Mouse (Mus musculus) cerebellum, adult 11-12 months (tissue): Measurements from ENCODE around the gene Fam222b.
A peak's percentile ranks its signal among the peaks of the same experiment; 100 is the strongest.
"Not testable (repeated sequence)": the region's sequence is repeated elsewhere in the genome, so short reads cannot be mapped to it uniquely, and the experiment has no call there.

Experiments used
- DNase-seq: peaks from one replicate; pipeline ENCODE4 v3.0.0; 2022

Fam222b gene

DNA sequence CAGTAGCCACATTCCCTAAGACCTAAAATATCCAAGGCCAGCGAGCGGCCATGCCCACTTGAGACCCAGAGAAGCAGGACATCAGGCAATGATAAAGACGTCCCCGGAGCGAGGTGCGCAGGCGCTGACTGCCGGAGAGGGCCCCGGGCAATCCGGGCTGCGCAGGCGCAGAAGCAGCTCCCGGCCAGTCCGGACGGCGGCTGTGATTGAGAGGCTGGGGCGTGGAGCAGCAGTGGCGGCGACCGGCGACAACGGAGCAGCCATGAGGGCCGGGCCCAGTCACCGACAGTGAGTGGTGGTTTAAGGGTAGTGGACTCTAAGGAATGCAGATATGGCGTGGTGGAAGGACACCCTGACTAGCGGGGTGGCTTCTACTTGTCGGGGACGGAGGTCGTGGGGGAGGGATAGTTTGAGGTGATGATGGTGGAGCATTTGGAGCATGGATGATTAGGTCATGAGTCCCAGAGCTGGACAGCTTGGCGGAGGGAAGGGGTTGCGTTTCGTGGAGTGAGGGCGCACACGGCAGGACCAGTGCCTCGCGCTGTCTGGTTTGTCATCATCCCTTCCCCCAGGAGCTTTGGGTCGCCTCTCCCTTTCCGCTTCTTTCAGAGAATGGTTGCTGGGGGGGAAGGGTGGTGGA is at the start of gene Fam222b:
Gene Fam222b (plus strand): TSS at position 157 of the 640 bp plus-strand sequence.
- DNase-seq = peak; percentile 94

DNA sequence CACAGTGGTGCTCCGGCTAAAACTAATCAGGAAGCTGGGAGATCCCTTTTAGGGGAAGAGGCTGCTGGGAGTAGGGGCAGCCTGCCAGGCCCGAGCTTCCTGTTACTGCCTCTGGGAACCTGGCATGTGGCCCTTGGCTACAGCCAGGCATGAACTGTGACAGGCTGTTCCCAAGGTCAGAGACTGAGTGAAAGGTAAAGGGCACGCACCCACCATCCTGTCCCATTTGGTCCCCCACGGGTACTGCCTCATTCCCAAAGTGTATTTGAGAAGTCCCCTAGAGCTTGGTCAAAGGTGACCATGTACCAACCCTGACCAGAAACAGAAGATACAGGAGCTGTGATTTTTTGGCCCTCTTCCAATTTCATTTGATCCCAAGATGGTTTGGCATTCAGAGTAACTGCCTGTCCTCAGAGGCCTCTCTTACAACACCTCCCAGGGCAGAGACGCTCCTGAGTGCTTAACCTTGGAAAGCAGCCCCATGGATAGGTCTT is 49.7 kb upstream of the Fam222b start:
- DNase-seq = peak; percentile 92

- not testable (repeated sequence) for DNase-seq
These were observed 45.8 kb upstream of the Fam222b start for GRCm38 (mm10) chr11:78048637-78049036.

DNA sequence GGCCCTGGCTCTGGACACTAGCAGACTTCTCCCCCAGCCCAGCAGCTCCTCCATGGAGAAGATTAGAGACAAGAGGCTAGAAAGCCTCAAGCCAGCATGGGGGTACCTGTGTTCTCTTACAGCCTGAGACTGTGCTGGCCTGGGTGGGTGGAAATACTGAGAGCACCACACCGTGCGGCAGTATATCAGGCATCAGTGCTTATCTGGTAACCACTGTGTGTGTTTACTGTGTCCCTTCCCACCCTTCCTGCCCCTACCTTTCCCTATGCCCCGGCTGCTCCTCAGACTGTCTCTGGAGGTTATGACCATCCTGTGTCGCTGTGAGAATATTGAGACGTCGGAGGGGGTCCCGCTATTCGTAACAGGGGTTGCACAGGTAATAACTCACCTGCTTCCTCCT is 41.4 kb upstream of the Fam222b start:
- DNase-seq = no peak

GRCm38 (mm10) chr11:78056946-78057345 is 37.5 kb upstream of the Fam222b start:
- DNase-seq = no peak

DNA sequence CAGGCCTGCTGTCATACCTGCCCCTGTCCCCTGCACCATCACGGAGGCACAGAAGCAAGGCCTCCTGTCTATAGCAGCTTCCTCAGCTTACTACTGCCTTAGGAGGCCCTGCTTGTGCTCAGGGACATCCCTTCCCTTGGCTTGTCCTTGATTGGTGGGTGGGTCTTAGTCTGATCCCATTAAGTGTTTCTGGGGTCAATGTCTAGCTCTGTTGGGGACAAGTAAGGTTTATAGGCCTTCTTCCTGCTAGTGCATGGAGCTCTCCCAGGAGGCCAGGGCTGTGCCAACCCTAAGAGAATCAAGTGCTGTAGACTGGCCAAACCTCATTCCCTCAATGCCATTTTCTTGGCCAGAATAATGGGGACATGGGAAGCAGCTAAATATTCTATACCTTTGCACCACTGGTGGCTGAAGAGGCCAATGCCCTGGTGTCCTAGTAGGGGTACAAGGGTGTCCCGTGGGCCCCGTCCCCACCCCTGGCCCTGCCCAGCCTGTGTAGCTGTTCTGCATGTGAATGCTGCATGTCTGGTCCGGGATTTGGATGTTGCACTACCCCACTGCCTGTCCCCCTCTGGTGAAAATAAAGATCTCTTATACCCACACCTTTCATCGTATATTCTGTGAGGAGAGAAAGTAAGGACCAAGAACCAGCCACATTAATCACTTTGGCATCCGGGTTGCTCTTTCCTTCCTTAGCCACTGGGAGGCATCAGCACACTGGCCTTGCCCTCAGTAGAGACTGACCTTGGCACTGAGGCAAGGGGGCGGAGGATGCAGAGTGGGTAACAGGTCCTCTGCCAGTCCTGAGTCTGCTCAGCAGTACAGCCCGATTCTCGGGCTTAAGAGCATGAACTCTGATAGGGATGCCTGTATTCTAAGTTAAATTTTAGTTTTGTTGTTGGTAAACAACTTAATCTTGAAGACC is 34.4 kb upstream of the Fam222b start:
- peak; percentile 53 for DNase-seq

DNA sequence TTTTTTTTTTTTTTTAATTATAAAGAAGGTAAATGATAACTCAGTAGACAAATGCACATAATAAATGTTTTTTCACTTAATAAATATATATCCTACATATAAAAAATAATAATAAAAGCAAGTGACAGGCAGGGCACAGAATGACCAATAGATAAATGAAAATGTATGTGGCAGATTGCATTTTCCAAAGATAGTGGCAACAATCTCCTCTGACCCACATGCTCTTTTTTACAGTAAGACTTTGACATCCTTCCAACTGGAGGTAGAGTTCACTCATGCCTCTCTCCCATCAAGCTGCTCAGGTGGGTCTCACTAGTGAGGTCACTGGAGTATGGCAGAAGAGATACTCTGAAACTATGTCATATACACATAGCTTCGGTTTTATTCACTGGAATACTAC is 31.9 kb upstream of the Fam222b start:
- no peak for DNase-seq

DNA sequence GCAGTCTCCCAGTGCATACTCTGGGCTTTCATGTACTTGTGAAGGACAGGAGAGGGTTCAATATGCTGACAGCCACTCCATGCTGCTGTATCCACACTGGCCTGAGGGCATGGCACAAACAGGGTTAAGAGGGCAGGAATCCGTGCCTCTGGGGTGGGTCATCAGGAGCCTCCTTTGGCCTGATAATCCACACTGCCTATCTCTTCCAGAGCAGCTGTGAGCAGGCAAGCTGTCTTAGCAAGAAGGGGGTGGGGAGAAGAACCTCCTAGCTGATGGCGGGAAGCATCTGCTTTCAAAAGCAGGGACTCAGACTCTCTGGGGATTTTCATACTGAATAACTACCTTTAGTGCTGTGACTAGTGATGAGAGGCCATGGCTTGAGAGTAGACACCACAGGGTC is 28.6 kb upstream of the Fam222b start:
- no peak for DNase-seq

DNA sequence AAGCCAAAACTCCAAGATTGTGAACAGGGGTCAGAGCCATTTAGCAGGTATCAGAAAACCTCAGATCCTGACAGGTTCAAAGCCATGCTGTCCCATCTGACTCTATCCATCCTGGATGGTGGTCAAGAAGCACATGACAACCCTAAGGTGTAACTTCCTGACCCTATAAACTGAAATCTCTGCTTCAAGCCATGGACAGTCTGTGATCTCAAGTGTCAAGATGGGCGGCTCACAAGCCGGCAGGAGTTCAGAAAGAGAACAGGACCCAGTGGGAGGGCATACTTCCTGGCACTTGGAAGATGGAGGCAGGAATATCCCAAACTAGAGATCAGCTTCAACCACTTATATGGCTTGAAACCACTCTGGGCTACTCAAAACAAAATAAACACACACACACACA is 27.8 kb upstream of the Fam222b start:
- no peak for DNase-seq

GRCm38 (mm10) chr11:78067566-78067965 is 26.9 kb upstream of the Fam222b start:
- no peak for DNase-seq

- DNase-seq = no peak
These were observed 25.3 kb upstream of the Fam222b start for GRCm38 (mm10) chr11:78069130-78069529.

DNA sequence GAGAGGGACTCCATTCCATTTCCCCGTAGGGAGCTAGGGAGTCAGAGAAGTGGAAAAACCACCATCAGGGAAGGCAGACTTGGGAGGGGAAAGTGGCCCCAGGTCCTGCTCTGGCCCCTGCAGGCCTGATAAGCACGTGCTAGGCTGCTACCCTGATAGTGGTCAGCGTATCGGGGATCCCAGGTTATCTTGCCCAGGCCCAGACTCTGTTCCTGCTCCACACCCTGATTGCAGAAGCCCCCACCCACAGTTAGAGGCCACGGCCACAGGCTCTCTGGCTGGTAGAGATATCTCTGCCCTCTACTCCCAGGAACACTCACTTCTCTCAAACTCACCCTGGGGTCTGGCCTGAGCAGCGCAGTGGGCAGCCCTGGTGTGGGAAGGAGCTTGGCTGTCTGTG is 24.8 kb upstream of the Fam222b start:
- DNase-seq = no peak

DNA sequence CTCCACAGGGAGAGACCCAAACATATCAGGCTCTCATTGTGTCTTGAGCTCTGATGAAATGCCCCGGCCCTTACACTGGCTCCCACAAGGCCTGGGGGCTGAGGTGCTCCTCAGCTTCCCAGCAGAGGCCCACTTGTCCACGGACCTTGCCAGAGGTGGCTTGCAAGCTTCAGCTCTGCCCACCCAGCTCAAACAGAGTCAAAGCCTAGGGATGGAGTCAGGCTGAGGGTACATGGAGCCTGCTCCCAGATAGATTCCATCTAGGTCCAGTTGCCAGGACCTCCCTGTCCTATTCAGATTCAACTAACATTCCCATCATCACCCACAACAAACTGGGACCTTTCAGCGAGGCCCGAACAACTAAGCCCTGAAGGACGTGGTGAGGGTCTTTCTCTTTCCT is 22.5 kb upstream of the Fam222b start:
- no peak for DNase-seq

DNA sequence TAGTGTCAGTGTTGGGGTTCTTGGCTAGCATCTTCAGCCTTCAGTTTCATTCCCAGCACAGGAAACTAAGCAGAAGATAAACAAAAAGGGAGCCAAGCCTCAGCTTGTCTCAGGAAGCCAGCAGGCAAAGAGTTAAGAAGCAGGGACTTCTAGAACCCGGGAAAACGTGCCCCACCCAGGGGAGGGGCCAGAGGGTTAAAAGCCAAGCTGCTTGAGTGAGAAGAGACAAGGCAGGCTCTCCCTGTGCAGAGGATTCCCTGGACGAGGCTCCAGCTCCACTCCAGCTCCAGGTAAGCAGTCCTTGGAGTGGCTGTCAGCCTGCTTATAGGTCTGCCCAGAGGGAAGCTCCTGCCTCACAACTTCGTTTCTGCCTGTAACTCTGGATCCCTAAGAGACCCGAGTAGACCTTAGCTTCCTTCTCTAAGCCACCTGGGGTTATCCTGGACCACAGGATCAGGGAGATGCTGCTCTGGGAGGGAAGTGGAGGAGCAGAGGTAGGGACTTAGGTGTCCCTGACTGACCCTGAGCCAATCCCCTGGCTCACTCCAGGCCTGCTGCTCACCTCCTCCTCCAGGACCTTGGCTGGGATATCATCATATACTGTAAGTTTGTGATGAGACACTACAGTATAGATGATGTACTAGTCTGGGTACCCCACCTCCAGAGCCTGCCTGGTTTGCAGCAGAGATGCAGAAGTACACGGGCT is 21.9 kb upstream of the Fam222b start:
- DNase-seq = no peak

GRCm38 (mm10) chr11:78073577-78074276 is 20.7 kb upstream of the Fam222b start:
- no peak for DNase-seq

DNA sequence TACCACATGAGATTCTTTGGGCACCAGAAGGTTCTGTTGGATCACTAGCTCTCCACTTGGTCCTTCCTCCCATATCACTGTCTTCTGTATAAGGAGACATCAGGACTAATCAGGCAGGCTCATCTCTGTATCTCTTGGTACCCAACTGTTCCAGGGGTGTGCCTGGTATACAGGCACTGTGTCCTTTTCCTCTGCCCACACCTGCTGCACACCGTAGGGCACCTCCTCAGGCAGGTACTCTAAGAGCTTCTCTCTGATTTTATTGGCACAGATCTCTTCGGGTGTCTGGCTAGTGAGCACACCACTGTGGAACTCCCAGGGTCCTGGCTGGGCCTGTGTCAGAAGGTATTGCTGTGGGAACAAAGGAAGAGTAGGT is 20.2 kb upstream of the Fam222b start:
- DNase-seq = no peak

- DNase-seq = no peak
These were observed 19.8 kb upstream of the Fam222b start for GRCm38 (mm10) chr11:78074666-78075065.

GRCm38 (mm10) chr11:78079961-78080921 is 14.2 kb upstream of the Fam222b start, which contains the start of gene Eral1:
Gene Eral1, minus strand, starts transcription at chr11:78080383.
- peak; percentile 78 for DNase-seq

- DNase-seq = no peak
These were observed 10.9 kb upstream of the Fam222b start for GRCm38 (mm10) chr11:78083595-78083994.

DNA sequence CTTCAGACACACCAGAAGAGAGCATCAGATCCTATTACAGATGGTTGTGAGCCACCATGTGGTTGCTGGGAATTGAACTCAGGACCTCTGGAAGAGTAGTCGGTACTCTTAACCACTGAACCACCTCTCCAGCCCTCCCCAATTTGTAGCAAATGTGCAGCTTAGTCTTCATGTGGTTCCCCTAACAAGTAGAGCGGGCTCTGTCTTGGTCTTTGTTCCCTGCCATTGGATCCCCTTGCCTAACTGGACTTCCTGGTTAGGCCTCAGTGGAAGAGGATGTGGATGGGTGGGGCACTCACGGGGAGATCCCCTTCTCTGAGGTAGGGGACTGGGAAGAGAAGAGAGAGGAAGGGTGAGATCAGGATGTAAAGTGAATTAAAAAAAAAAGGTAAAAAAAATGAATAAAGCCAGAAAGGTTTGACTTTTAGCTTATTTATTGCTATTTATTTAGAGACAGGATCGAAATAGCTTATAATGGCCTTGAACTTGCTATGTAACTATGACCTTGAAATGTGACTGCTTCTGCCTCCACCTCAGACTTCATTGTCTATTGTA is 7.5 kb upstream of the Fam222b start:
- DNase-seq = no peak

DNA sequence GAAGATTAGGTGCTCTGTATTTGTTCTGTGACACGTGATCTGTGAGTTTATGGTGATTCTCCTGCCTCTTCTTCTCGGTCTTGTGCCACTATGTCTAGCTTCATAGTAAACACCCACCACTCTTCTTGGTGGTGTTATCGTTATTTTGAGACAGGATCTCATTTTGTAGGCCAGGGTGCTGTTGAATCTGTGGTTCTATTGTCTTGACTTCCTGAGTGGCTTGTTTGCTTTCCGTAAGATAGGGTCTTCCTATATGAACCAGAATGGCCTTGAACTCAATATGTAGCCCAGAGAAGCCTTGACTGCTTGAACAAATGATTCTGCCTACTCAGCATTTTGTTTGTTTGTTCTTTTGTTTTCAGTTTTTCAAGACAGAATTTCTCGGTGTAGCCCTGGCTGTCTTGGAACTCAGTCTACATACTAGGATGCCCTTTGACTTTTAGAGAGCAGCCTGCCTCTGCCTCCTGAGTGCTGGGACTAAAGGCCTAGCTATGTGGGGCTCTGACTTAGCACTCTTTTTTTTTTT is 6.6 kb upstream of the Fam222b start:
- DNase-seq = no peak
